Mouse (Mus musculus) ovary, postnatal 36 days (tissue): ENCODE results near the gene Zfp664.
A peak's percentile ranks its signal among the peaks of the same experiment; 100 is the strongest.

Source experiments
- DNase-seq: peaks from one replicate; pipeline ENCODE4 v3.0.0; 2022; ENCODE audit warnings: low spot score, mixed read lengths

Gene Zfp664

DNA sequence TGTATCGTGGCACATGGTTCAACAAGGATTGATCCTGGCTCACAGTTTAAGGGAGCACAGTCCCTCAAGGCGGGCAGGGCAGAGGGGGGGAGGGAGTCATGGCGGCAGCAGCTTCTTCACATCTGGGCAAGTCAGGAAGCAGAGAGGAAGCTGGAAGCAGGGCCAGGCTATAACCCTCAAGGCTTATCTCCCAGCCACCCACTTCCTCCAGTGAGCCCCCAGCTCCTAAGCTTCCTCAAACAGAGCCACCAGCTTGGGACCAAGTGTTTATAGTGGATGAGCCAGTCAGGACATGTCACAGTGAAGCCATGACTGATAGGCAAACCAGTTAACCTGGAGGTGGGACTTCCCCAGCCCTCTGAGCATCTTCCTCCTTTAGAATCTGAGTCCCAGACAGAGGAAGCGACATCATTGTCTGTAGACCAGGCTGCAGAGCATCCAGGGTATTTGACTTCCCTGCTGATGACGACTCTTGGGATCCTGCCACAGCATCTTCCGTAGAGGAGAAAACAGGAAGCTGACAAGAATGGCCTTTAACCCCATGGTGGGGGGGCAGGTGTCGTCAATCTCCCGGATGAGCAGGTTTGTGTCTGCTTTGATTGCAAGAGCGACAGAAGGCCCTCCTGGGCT lies 67.0 kb downstream of the Zfp664 start:
- no peak for DNase-seq

DNA sequence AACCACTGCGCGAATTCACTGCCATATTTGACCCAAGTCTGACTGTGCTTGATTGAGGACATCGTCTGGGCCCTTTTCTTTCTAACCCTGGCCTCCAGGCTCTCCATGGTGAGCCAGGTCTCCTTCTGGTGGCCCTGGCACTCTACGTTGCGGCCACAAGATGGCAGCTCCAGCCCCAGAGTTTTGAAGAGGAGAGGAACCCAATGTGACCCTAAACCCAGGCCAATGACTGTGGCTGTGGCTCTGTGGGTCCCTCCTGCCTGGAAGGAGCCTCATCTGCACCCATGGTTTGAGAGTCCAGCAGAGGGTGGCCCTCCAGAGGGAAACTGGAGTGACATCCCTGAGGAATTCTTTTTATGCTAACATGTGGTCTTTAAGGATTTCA lies 67.6 kb downstream of the Zfp664 start:
- peak; percentile 37 for DNase-seq

DNA sequence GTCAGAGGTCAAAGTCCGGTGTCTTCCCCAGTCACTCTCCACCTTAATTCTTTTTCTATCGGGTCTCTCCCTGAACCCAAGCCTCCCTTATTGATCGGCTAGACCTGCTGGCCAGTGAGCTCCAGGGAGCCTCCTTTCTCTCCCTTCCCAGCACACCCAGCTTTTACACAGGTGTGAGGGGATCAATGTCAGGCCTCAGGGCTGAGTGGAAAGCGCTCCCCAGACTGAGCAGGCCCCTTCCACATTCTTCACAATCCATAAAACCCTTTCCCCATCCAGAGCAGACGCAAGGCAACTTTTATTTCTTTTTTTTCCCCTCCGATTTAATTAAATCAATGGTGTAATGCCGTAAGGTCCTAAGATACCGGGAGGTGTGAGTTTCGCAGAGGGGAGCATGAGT lies 68.1 kb downstream of the Zfp664 start:
- no peak for DNase-seq

DNA sequence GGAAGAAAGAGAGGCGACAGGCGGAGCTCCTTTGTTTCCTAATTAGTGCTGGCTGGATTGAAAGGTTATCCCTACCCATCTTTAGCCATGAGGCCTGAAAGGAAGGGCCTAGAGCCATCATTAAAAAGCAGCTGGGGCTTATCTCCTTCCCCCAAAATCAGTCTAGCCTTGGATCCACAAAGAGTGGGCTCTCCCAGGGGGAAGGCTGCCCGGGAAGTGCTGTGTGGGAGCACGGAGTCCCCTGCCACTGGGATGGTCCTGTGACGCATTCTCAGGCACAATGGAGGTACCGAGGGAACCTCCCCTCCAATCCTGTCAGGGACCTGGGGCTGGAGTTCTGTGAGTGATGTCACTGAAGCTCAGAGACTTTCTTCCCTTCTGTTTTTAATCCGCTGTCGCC lies 68.6 kb downstream of the Zfp664 start:
- DNase-seq: no peak

DNA sequence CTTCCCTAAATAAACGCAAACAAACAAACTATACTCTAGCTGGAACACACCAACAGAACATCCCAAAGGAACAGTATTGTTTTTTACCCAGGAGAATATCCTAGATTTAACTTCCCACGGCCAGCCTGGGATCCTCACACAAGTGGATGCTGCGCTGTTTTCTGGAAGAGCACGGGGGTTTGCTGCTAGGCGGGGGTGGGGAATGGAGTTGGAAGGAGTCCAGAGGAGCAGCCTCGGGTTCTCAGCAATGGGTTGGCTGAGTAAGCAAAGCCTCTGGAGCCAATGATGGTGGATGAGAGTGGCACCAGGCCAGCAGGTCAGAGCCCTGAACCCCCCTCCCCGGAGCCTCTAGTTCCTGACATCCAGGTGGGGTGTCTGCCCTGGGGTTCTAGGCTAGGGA lies 72.1 kb downstream of the Zfp664 start:
- no peak for DNase-seq

DNA sequence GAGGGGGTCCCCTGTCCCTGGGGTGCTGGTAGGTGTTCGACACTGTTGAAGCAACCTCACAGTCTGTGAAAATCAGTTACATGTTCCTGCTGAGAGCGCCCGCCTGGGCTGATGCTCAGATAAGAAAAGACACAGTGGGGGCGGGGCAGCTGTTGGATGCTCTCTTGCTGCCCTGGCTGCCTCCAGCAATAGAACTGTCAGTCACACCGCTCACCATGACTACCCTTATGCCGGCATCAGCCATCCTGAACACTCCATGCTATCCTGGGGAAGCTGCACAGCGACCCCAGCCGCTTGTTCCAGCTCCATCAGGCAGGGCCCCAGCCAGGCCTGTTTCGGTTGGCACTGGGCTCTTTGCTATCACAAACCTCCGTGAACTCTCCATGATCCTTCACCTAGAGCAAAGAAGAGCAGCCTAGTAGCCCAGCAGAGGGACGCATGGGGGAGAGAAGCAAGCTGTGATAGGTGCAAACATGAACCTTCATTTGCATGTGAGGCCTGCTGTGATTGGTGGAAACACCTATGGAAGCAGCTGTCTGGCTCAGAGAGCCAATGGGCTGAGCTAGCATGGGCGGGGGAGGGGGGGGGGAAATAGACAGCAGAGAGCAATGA lies 80.8 kb downstream of the Zfp664 start:
- no peak for DNase-seq

DNA sequence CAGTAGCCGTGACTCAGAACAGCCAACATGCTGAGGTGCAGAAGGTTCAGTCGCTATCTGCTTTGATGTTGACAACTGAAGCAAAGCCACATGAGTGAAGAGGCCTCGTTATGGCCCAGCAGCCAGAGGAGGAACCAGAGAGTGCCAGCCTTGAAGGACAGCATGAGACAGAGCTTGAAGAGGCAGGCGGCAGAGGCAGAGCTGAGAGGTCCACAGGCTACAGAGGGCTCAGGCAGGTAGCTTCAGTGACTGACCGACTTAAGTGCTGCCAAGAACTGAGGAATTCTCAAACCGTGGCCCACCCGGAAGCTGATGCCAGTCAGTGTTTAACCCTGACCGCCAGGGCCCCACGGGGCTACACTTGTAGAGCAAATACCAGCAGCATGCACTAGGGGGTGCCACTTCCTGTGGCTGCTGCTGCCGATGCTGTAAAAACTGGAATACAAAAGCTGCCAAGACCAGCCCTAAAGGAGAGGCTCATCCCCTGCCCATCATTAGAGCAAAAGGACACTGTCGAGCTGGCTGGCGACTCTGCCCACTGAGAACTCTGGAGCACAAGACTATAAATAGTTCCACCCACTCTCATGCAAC lies 81.4 kb downstream of the Zfp664 start:
- peak; percentile 40 for DNase-seq

DNA sequence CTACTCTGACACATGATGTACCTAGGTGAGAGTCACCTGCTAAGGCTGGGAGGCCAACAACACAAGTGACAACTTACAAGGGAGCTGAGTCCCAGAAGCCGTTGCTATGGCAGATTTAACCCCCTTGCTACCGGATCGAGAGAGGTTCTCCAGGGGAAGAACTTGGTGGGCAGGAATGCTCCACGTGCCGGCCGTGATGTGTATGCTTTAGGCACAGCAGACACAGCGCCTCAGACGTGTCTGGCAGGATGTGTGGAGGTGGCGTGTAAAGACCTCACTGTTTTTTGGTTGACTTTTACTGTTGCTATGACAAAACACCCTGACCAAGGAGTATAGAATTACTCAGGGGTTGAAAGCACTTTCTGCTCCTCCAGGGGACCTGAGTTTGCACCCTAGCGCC lies 81.9 kb downstream of the Zfp664 start:
- no peak for DNase-seq

DNA sequence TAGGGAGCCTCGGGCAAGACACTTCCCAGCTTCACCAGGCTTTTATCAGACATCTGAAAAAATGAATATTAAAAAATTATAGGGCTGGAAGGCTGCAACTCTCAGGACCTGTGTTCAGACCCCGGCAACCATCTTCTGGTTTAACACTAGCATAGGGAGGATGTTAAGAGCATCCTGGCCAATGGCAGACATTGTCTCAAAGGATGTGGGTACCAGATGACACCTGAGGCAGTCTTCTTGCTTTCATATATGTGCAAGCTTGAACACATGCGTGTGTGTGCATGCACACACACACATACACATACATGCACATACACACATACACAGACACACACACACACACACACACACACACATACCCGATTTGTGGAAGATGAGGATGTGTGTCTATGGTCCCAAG lies 82.6 kb downstream of the Zfp664 start:
- no peak for DNase-seq

DNA sequence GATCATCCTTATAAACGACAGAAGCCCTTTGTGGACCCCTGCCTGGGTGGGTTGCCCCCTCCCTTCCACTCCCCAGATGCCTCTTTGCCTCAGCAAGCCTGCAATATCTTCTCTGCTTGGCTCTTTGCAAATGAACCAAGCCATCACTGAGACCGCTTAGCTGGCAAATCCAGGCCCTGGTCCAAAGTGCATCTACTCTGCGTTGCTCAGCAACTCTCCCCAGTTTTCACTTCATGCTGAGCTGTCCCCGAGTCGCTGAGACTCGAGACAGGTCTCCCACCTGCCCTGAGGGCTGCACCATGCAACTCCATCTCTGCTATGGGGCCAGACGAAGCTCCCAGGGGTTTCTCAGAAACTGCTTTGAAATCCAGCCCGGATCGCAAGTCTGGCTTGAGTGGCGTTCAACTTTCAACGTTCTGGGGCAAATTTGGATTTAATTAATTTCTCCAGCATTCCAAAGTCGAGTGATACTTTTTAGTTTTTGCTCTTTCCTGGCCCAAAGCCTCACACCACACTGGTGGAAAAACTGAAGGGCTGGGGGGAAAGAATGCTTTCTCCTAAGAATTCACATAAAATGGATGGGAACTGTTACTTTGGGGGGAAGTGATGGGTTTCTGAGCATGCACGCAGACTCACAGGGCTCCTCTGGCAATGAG lies 88.3 kb downstream of the Zfp664 start:
- no peak for DNase-seq

DNA sequence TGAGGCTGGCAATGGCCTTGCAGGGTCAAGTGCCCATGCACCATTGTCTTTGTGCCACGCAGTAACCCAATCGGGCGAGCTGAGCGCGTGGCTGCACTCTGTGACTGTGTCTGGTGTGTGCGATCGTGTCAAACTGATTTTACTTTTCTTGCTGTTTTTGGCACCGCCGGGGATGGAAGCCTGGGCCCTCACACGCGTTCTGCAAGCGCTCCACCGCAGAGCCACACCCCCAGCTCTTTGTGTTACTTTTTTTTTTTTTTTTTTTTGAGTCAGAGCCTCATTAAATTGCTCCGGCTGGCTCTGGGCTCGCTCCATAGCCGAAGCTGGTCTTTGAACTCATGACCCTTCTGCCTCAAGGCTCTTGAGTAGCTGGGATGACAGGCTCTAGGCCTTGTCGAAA lies 88.8 kb downstream of the Zfp664 start:
- DNase-seq: no peak
